Mouse (Mus musculus) right cerebral cortex, postnatal 14 days (tissue): ENCODE results near the gene Lmbrd1.
"Not testable (repeated sequence)": the region's sequence is repeated elsewhere in the genome, so short reads cannot be mapped to it uniquely, and the experiment has no call there.

Experiments used
- DNase-seq: peaks from one replicate; pipeline ENCODE4 v3.0.0; 2022

The Lmbrd1 gene

DNA sequence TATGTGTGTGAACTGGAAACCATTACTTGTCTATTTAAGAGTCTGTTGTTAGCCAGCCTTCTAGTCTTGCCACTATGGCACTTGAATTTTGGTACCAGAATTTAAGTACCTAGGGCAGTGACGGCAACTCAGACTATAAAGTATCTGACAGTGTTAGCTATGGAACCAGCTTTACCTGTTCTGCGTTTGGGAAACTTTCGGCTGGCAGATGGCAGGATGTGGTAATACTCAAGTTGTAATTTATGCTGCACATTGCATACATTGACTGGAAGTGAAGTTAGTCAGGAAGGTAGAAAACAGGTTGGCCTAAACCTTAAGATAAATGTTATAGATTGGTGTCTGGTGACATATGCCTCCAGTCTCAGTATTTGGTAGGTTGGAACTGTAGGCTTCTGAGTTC lies 53.9 kb downstream of the Lmbrd1 start:
- no peak for DNase-seq

DNA sequence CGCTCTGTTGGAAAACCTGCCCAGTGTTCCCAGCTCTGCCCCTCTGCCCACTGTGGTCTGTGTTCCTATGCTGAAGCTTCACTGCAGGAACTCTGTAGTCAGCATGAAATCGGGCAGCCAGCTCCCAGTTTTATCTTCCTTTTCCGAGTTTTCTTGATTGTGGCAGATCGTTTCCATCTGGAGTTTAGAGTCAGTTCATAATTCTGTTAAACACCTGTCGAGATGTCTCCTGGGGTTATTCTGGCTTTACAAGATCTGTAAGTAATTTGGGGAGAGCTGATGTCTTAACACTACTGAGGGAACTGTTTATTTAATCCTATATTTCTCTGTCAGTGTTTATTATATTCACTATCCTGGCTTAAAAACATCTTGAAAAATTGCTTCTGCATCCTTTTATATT lies 56.4 kb downstream of the Lmbrd1 start:
- DNase-seq, result no peak

DNA sequence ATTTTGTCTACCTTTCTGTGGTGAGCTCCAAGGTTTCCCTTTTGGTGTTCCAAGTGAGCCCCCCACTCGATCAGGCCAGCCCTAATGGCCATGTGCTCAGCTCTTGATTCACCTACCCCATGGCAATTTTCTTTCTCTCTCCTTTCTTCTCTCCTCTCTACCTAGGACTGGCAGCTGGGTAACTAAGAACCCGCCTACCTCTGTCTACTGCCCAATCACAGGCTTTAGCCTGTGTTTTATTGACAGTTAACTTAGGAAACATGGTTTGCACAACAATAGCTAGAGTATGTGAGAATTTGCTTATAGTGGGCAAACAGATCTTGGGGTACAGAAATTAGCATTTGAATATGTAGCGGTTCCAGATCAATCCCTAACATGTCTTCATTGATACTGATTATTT lies 62.5 kb downstream of the Lmbrd1 start:
- no peak for DNase-seq

DNA sequence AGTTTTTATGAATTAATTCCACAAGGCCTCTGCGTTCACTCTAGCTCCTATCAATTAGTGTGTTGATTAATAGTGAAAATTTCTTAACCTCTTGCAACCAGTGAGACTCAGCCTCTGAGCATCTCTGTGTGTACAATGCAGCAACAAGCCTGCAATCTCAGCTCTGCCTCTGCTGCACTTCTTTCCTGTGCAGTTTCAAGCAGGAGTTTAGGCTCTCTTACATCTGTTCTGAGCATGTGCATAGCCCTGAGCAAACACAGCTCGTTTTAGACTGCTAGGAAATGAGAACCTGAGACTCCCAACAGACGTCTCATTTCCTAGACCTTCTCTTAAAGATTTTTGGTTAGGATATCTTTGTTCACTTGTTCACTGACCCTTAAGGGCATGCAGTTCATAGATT lies 63.1 kb downstream of the Lmbrd1 start:
- DNase-seq, result no peak

DNA sequence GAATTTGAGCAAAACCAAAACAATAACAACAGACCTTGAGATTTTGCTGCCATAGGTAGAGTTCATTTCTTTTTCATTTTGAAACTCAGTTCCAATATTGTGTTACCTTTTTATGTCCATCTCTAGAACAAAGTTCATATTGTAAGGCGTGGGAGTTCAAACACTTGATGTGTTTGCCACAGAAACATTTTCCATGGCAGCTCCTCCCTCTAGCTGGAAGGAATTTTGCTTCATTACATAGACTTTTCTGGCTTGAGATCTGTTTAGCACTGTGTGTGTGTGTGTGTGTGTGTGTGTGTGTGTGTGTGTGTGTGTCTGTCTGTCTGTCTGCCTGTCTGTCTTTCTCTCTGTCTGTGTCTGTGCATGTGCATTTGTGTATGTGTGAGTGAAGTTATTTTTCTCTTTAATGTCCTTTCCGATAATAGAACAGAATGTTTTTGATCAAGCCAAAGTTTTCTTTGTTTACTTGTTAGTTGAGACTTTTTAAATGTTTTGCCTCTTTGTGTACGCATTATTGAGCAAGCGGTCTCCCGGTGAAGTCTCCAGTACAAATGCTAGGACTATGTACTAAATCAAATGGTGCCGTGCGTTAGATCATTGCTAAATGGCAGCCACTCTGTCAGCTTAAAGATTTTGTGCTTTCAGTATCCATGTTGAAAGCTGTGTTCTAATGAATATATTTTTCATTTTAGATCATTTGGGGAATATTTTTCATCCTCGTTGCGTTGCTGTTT lies 64.9 kb downstream of the Lmbrd1 start:
- DNase-seq, result no peak

DNA sequence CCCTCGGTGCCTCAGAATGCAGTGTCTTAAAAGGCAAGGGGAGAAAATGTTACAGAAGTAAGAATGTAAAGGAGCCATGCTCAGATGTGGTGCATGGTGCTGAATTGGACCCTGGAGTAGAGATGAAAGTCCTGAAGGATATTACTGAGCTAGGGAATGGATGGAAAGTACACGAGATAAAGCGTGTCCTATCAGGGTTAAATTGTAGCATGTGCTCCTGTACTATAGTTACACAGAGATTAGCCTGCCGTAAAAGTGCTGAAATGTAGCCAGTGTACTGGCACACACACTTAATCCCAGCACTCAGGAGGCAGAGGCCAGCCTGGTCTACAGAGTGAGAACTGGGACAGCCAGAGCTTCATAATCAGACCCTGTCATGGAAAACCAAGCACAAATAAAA lies 74.3 kb downstream of the Lmbrd1 start:
- DNase-seq, result no peak

DNA sequence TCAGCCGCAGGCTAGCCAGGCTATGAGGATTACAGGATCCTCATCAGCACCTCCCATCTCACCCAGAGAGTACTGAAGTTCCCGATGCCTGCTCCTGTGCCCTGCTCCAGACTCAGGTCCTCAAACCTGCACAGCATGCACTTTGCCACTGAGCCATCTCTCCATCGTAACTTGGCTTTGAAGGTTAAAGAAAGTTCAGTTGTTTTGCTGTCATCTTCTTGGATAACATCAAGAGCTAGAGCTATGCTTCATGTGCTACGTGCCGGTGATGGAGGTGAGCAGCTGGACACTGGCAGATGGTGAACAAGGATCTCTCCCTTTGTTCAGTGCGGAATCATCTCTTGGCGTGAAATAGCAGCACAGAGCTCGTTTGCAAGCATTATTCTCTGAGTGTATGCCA lies 80.1 kb downstream of the Lmbrd1 start:
- DNase-seq, result no peak

DNA sequence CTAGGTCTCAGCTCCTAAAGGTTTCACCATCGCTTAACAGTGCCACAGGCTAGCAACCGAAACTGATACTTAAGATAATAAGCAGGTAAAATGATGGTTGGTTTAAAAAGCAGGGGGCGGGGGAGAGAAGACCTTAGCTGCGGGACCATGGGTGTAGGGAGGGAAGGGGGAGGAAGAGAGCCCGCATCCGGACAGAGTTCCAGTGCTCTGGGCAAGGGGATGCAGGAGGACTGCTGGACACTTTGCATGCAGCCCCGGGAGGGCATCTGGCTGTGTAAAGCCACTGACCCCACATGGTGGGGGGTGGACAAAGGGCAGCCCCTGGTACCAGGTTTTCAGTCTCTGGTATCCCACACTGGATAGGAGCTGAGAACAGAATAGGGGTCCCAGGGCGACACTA lies 88.0 kb downstream of the Lmbrd1 start:
- DNase-seq, result no peak

DNA sequence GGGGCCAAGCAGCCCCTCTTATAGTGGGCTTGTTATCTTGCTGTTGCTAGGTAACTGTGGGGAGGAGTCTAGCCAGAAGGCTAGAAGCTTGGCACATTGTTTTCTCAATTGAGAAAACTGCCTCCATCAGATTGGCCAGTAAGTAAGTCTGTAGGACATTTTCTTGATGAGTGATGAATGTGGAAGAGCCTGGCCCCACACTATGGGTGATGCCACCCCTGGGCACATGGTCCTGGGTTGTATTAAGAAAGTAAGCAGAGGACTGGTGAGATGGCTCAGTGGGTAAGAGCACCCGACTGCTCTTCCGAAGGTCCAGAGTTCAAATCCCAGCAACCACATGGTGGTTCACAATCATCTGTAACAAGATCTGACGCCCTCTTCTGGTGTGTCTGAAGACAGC lies 88.8 kb downstream of the Lmbrd1 start:
- DNase-seq, result not testable (repeated sequence)

DNA sequence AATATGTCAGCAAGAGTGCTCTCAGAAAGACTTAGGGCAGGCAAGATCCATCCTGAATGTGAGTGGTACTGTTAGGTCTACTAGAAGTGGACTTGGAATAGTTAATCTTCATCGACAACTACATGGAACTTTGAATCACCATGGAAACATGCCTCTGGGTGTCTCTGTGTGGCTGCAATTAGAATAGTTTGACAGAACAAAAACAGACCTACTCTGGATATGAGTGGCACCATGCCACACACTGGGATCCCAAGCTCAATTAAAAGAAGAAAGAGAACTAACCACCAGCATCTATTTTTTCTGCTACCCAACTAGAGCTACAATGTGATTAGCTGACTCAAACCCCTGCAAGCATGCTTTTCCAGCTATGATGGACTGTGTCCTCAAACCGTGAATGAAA lies 95.2 kb downstream of the Lmbrd1 start:
- DNase-seq, result no peak

DNA sequence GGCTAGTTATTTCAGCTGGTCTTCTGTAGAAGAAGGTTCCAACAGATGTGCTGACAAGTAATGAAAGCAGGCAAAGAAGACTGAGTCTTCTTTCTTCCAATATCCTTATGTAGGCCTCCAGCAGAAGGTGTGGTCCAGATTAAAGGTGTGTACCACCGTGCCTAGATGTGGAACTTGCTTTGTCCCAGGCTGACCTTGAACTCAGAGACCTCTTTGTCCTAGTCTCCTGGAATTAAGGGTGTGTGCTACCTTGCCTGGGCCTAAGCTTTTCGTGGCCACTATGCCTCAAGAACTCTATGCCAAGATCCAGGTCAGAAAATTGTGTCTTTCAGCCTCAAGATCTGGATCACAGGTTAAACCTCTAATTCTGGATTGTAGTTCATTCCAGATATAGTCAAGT lies 98.1 kb downstream of the Lmbrd1 start:
- DNase-seq, result no peak

DNA sequence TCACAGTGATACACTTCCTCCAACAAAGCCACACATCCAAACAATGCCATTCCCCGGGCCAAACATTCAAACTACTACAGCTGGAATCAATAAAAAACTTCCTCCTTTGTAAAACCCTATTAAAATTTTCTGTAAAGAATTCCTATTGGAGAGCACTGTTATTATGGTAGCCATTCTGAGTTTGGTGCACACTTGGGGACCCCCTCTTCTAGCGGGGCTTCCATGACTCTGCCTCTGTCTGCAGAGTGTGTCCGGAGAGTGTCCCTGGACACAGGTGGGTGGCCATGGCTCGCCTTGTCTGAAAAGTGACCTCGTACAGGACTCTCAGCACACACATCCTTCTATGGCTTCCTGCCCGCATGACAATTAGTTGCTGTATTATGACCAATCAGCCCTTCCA lies 114.7 kb downstream of the Lmbrd1 start:
- no peak for DNase-seq

DNA sequence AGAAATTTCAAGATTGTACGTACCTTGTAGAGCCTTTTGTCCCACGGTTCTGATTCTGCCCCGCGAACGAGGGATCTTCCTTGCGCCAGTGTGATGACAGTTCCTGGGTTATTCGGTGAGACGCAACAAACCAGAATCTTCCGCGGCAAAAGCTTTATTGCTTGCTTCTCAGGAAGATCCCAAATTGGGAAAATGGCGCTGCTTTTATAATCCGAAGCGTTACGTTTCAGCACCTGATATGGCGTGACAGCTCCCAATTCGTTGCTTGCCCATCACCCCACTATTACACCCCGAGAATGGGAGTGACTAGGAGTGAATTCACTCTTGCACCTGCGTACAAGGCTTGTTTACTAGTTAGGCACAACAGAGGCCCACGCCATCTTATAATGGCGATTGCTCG lies 129.5 kb downstream of the Lmbrd1 start:
- DNase-seq, result not testable (repeated sequence)
